In the genomic region with DNA sequence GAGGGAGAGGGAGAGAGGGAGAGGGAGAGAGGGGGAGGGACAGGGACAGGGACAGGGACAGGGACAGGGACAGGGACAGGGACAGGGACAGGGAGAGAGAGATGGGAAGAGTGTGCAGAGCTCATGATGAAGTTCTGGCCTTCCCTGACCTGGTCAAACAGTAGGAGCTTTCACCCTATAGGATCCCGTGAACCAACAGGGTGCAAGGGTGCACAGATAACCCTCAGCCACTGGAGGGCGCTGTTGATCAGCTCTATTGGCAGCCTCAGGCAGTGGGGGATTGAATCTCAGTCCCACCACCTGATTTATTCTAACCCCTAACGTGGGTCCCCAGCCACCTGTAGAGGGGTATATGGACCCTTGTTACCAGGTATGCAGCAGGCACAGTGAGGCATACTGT, we compare ENCODE assay signal across 9 mouse cellular contexts. TPM values are rescaled to one million over a fixed set of nuclear protein-coding genes. Genes with fewer than 3 reads are reported as not detected.
DNase-seq lines count a peak whose midpoint lies in the region; ATAC-seq and TF ChIP-seq lines count a peak whose summit lies in the region.
"Had no signal": no experiment of that assay in that cellular context is flagged by ENCODE, and none has a peak within 500 bp of the region (broad histone marks: within the 10 kb centered on the region; RNA-seq: fewer than 3 reads in every experiment).

No protein-coding gene starts in this region.

- H3K27ac ChIP-seq in midbrain, embryonic 11.5 days (ENCODE audit: low read depth, low read length) = no peak overlapping the region
- no peak overlapping the region for H3K27ac ChIP-seq in midbrain, embryonic 16.5 days (ENCODE audit: low read length)
- no peak overlapping the region for H3K27ac ChIP-seq in forebrain, embryonic 16.5 days (ENCODE audit: low read length)
- no peak overlapping the region for H3K27ac ChIP-seq in neural tube, embryonic 11.5 days (ENCODE audit: low read depth, low read length)
- H3K27ac ChIP-seq in thymus, adult 2 months (ENCODE audit: control insufficient read depth, insufficient read depth, low read length) = no peak overlapping the region

- H3K4me1 ChIP-seq in midbrain, embryonic 11.5 days (ENCODE audit: control insufficient read depth, insufficient read depth, low read length) = no peaks in the 10 kb centered on the region
- peaks cover 2% of the 10 kb centered on the region; the same call in 1 of the 2 replicates for H3K4me1 ChIP-seq in midbrain, embryonic 16.5 days (ENCODE audit: control insufficient read depth, insufficient read depth, low read length)
- no peaks in the 10 kb centered on the region for H3K4me1 ChIP-seq in forebrain, embryonic 16.5 days (replicated peaks; ENCODE audit: control insufficient read depth, insufficient read depth, low read length)
- H3K4me1 ChIP-seq in neural tube, embryonic 11.5 days (ENCODE audit: control insufficient read depth, insufficient read depth, low read length) = no peaks in the 10 kb centered on the region
- peaks cover 9% of the 10 kb centered on the region for H3K4me1 ChIP-seq in thymus, adult 2 months (replicated peaks; ENCODE audit: control insufficient read depth, insufficient read depth, low read length)

- no peak for TF ChIP-seq POLR2A in thymus, adult 2 months (IDR thresholded peaks at IDR 0.05; ENCODE audit: control insufficient read depth, extremely low read depth, insufficient read depth, low read length, poor library complexity)

- 0 out of 2 replicates have a peak, but pooled peaks have one; percentile 22 for ATAC-seq in midbrain, embryonic 11.5 days (ENCODE audit: low FRiP score)
- ATAC-seq in midbrain, embryonic 16.5 days = no peak; the same call in 1 of the 2 replicates
- peak; percentile 79; the same call in 1 of the 2 replicates for ATAC-seq in cerebellum, adult (ENCODE audit: insufficient number of reproducible peaks, low FRiP score, low TSS enrichment)
- peak; percentile 12; the same call in 1 of the 2 replicates for ATAC-seq in forebrain, embryonic 16.5 days
- ATAC-seq in inflammation-experienced regulatory T-cells, adult 6 months = peak; percentile 60
- ATAC-seq in neural tube, embryonic 11.5 days (ENCODE audit: insufficient read depth, low FRiP score, low TSS enrichment) = no peak; the same call in 1 of the 2 replicates

- peak; percentile 93 for DNase-seq in midbrain, embryonic 11.5 days (ENCODE audit: low spot score, missing footprints)
- peak; percentile 46 for DNase-seq in liver
- DNase-seq in neural tube, embryonic 11.5 days (ENCODE audit: low spot score) = peak; percentile 67
- peak; percentile 61 for DNase-seq in thymus, adult 2 months

- no peaks in the 10 kb centered on the region for H3K36me3 ChIP-seq in midbrain, embryonic 11.5 days (ENCODE audit: control insufficient read depth, insufficient read depth, low read length)
- H3K36me3 ChIP-seq in midbrain, embryonic 16.5 days (ENCODE audit: control insufficient read depth, insufficient read depth, low read length) = no peaks in the 10 kb centered on the region
- no peaks in the 10 kb centered on the region for H3K36me3 ChIP-seq in forebrain, embryonic 16.5 days (ENCODE audit: control insufficient read depth, insufficient read depth)
- no peaks in the 10 kb centered on the region for H3K36me3 ChIP-seq in neural tube, embryonic 11.5 days (ENCODE audit: control insufficient read depth, insufficient read depth, low read length)
- H3K36me3 ChIP-seq in thymus, adult 2 months (ENCODE audit: control insufficient read depth, insufficient read depth, low read length) = no peaks in the 10 kb centered on the region

- H3K4me3 ChIP-seq in midbrain, embryonic 11.5 days (ENCODE audit: low read depth, low read length) = no peak overlapping the region
- no peak overlapping the region for H3K4me3 ChIP-seq in midbrain, embryonic 16.5 days (ENCODE audit: low read depth, low read length)
- H3K4me3 ChIP-seq in forebrain, embryonic 16.5 days (replicated peaks; ENCODE audit: low read length) = no peak overlapping the region
- no peak overlapping the region for H3K4me3 ChIP-seq in neural tube, embryonic 11.5 days (ENCODE audit: low read depth, low read length)
- no peak overlapping the region for H3K4me3 ChIP-seq in thymus, adult 2 months (ENCODE audit: control insufficient read depth, insufficient read depth, low read length)
- H3K4me3 ChIP-seq: myocyte had no signal

- no peaks in the 10 kb centered on the region for H3K9me3 ChIP-seq in midbrain, embryonic 11.5 days (ENCODE audit: control insufficient read depth, low read length)
- H3K9me3 ChIP-seq in midbrain, embryonic 16.5 days (replicated peaks; ENCODE audit: control insufficient read depth, low read length, poor library complexity, severe bottlenecking) = no peaks in the 10 kb centered on the region
- no peaks in the 10 kb centered on the region for H3K9me3 ChIP-seq in forebrain, embryonic 16.5 days (ENCODE audit: control insufficient read depth, low read length)
- H3K9me3 ChIP-seq in neural tube, embryonic 11.5 days (ENCODE audit: control insufficient read depth, low read length) = no peaks in the 10 kb centered on the region

- peak; percentile 63; the same call in 1 of the 2 replicates for TF ChIP-seq CTCF in thymus, adult 2 months (IDR thresholded peaks at IDR 0.05; ENCODE audit: borderline replicate concordance, control insufficient read depth, extremely low read depth, insufficient read depth, low read length, poor library complexity)

- H3K27me3 ChIP-seq in midbrain, embryonic 11.5 days (ENCODE audit: control insufficient read depth, insufficient read depth, low read length) = no peaks in the 10 kb centered on the region
- H3K27me3 ChIP-seq in midbrain, embryonic 16.5 days (ENCODE audit: control insufficient read depth, insufficient read depth, low read depth, low read length) = no peaks in the 10 kb centered on the region
- H3K27me3 ChIP-seq in forebrain, embryonic 16.5 days (replicated peaks; ENCODE audit: control insufficient read depth, insufficient read depth, low read length) = no peaks in the 10 kb centered on the region
- H3K27me3 ChIP-seq in neural tube, embryonic 11.5 days (ENCODE audit: control insufficient read depth, insufficient read depth, low read length) = no peaks in the 10 kb centered on the region
- no peaks in the 10 kb centered on the region for H3K27me3 ChIP-seq in thymus, adult 2 months (ENCODE audit: control insufficient read depth, insufficient read depth, low read length)

- no peak overlapping the region for H3K9ac ChIP-seq in midbrain, embryonic 11.5 days (ENCODE audit: low read length)
- H3K9ac ChIP-seq in midbrain, embryonic 16.5 days (ENCODE audit: low read depth, low read length) = no peak overlapping the region
- H3K9ac ChIP-seq in forebrain, embryonic 16.5 days (replicated peaks; ENCODE audit: low read depth, low read length) = no peak overlapping the region
- no peak overlapping the region for H3K9ac ChIP-seq in neural tube, embryonic 11.5 days (ENCODE audit: low read length)

- 7% methylated on average over 3 of the region's 3 CpGs for WGBS in midbrain, embryonic 11.5 days
- WGBS in midbrain, embryonic 16.5 days = 0% methylated on average over 3 of the region's 3 CpGs
- WGBS in forebrain, embryonic 16.5 days = 5% methylated on average over 3 of the region's 3 CpGs
- WGBS in neural tube, embryonic 11.5 days = 7% methylated on average over 3 of the region's 3 CpGs
- 9% methylated on average over 3 of the region's 3 CpGs for WGBS in thymus, adult 2 months

- no peak overlapping the region for H3K4me2 ChIP-seq in midbrain, embryonic 11.5 days
- no peak overlapping the region for H3K4me2 ChIP-seq in midbrain, embryonic 16.5 days (ENCODE audit: low read length)
- no peak overlapping the region for H3K4me2 ChIP-seq in forebrain, embryonic 16.5 days (ENCODE audit: low read length)
- no peak overlapping the region for H3K4me2 ChIP-seq in neural tube, embryonic 11.5 days (ENCODE audit: low read depth)

RNA-seq across cellular contexts. Expression of a gene that starts 12.8 kb away (rescaled TPM):
- polyA plus RNA-seq in midbrain, embryonic 11.5 days (2014; fragmentation: Nextera tagmentation; extraction: Ambion mirVana) = not detected in 2 replicates
- not detected in 2 replicates for polyA plus RNA-seq in midbrain, embryonic 16.5 days (2015; fragmentation: Nextera tagmentation; extraction: Ambion mirVana)
- not detected in 2 replicates for polyA plus RNA-seq in forebrain, embryonic 16.5 days (2015; fragmentation: Nextera tagmentation; extraction: Ambion mirVana)
- polyA plus RNA-seq in inflammation-experienced regulatory T-cells, adult 6 months (2017; shearing (Covaris generic)) = not detected
- polyA plus RNA-seq in neural tube, embryonic 11.5 days (2014; fragmentation: Nextera tagmentation; extraction: Ambion mirVana) = not detected in 2 replicates
- polyA plus RNA-seq in thymus, adult 2 months (2012; rRNA removed) = 0.10 and 0.35 TPM in 2 replicates
- polyA plus RNA-seq: myocyte had no signal

RNA-seq across cellular contexts. Expression of a gene that starts 24.4 kb away (rescaled TPM):
- not detected in 2 replicates for polyA plus RNA-seq in midbrain, embryonic 11.5 days (2014; fragmentation: Nextera tagmentation; extraction: Ambion mirVana)
- 0.60 TPM in 1 of 2 replicates, not detected in the other for polyA plus RNA-seq in midbrain, embryonic 16.5 days (2015; fragmentation: Nextera tagmentation; extraction: Ambion mirVana)
- 0.32 and 0.49 TPM in 2 replicates for polyA plus RNA-seq in forebrain, embryonic 16.5 days (2015; fragmentation: Nextera tagmentation; extraction: Ambion mirVana)
- under 1 TPM in 1 of 3 experiments, not detected in 2; 0.59 TPM for polyA plus RNA-seq in inflammation-experienced regulatory T-cells, adult 6 months (2017; shearing (Covaris generic))
- polyA plus RNA-seq in neural tube, embryonic 11.5 days (2014; fragmentation: Nextera tagmentation; extraction: Ambion mirVana) = not detected in 2 replicates
- polyA plus RNA-seq in thymus, adult 2 months (2012; rRNA removed) = 0.20 TPM in 1 of 2 replicates, not detected in the other
- polyA plus RNA-seq: myocyte had no signal

RNA-seq across cellular contexts. Expression of a gene that starts 49.7 kb away (rescaled TPM):
- not detected in 2 replicates for polyA plus RNA-seq in midbrain, embryonic 11.5 days (2014; fragmentation: Nextera tagmentation; extraction: Ambion mirVana)
- polyA plus RNA-seq in midbrain, embryonic 16.5 days (2015; fragmentation: Nextera tagmentation; extraction: Ambion mirVana) = 0.25 TPM in 1 of 2 replicates, not detected in the other
- 0.15 TPM in 1 of 2 replicates, not detected in the other for polyA plus RNA-seq in forebrain, embryonic 16.5 days (2015; fragmentation: Nextera tagmentation; extraction: Ambion mirVana)
- polyA plus RNA-seq in inflammation-experienced regulatory T-cells, adult 6 months (2017; shearing (Covaris generic)) = not detected
- not detected in 2 replicates for polyA plus RNA-seq in neural tube, embryonic 11.5 days (2014; fragmentation: Nextera tagmentation; extraction: Ambion mirVana)
- not detected in 2 replicates for polyA plus RNA-seq in thymus, adult 2 months (2012; rRNA removed)
- polyA plus RNA-seq: myocyte had no signal

RNA-seq across cellular contexts. Expression of a gene that starts 51.5 kb away (rescaled TPM):
- 5.5 and 7.3 TPM in 2 replicates for polyA plus RNA-seq in midbrain, embryonic 11.5 days (2014; fragmentation: Nextera tagmentation; extraction: Ambion mirVana)
- 2.9 and 3.4 TPM in 2 replicates for polyA plus RNA-seq in midbrain, embryonic 16.5 days (2015; fragmentation: Nextera tagmentation; extraction: Ambion mirVana)
- polyA plus RNA-seq in forebrain, embryonic 16.5 days (2015; fragmentation: Nextera tagmentation; extraction: Ambion mirVana) = 4.0 and 4.2 TPM in 2 replicates
- 100 to 1,000 TPM; 161 to 189 (median 165) TPM for polyA plus RNA-seq in inflammation-experienced regulatory T-cells, adult 6 months (2017; shearing (Covaris generic))
- polyA plus RNA-seq in neural tube, embryonic 11.5 days (2014; fragmentation: Nextera tagmentation; extraction: Ambion mirVana) = 6.6 and 8.0 TPM in 2 replicates
- polyA plus RNA-seq in thymus, adult 2 months (2012; rRNA removed) = 705 and 801 TPM in 2 replicates

Comparison
In these comparisons a context has a peak if more than half of its experiments do, and no peak if none do; other contexts are left out.
1. ATAC-seq: peak in midbrain, embryonic 11.5 days (single experiment), cerebellum, adult (single experiment), forebrain, embryonic 16.5 days (single experiment) and inflammation-experienced regulatory T-cells, adult 6 months (single experiment); none in midbrain, embryonic 16.5 days (single experiment) and neural tube, embryonic 11.5 days (single experiment).
2. Peak in every context shown above with its lines, with median percentiles within 50 percentile points of each other: DNase-seq.